Mouse (Mus musculus): ENCODE results near the gene Asb10. TPM values are rescaled to one million over a fixed set of nuclear protein-coding genes. Genes with fewer than 3 reads are reported as not detected.

The Asb10 gene
- total RNA-seq, 2 experiments from 2014 or later, result 2.6 to 3.0 TPM

DNA sequence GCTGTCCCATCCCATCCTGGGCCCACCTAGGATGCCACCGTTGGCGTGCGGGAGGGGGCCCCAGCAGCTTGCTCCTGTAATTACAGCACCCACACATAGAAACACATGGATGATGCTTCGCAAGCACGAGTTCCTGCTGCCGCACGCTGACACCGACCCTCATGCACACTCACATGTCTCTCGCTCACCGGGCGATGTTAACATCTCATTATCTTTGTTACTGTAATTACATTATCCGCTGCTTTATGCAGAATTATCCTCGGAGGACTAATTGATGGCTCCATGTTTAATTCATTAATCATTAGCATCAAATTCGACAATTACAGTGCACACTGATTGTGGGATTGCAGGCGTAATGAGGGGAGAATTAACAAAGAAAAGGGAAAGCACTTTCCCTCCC is 45.8 kb downstream of the Asb10 start:
- no peak for DNase-seq (ENCODE audit: low spot score in 2 of 2)

DNA sequence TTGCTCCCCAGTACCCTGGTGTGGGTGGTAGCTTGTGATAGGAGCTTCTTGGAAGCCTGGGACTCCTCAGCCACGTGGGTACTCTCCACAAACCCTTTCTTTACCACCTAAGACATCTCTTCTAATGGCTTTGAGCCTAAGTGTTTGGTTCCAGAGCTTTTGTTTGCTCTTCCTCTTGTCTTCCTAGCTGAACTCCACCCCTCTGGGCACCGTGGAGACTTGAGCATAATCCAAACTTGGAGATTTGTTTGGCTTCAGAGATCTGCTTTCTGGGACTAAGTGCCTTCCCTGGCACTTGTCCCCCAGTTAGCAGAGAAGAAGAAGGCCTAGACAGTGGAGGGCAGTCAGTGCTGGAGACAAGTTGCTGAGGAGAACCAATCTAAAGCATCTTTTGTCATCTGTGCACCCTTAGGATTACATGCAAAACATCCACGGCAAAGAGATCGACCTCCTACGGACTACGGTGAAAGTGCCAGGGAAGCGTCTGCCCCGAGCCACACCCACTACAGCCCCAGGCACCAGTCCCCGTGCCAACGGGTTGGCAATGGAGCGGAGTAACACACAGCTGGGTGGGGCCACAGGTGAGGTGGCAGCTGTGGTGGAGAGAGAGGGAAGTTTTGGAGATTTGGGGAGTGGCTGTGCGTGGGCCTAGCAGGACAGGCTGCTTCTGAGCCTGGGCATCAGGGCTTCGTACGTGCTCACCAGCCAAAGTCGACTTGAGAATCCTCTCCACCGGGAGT is 48.1 kb downstream of the Asb10 start:
- DNase-seq (ENCODE audit: low spot score in 2 of 2), result no peak

GRCm38 (mm10) chr5:24490413-24490920 is 50.3 kb downstream of the Asb10 start:
- no peak for DNase-seq (ENCODE audit: low spot score in 2 of 2)

DNA sequence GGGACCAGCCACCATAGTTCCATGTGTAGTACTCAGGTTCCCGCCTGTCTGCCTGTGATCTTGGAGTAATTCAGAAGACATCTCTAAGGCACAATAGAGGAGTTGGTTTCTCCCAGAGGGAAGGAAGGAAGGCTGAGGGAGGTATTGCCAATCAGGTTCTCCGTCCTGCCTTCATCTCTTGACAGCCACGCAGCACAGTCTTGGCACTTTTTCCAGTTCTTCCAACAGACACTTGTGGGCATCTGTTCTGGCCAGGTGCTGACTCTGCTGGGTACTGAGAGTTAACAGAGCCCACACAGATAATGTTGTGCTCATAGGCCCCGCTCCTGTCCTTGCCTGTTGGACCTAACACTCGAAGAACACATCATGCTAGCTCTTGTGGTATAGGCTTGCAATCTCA is 54.0 kb downstream of the Asb10 start:
- no peak for DNase-seq (ENCODE audit: low spot score in 2 of 2)

DNA sequence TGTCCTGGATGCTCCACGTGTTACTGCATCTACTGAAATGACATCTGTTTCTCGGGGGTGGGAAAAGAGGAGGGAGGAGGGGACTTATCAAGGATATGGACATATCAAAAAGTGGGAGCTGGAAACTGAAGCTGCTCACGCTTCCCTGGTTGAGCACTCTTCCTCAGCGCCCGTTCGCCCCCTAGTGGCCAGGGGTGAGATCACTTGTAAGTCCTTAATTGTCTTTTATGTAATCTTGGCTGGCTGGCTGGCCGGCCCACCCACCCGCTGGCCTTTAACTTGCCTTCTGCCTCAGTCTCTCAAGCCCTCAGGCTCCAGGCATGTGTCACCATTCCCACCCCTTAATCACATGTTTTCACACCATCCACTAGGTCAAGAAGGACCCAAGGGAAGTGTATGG is 54.7 kb downstream of the Asb10 start:
- peak; percentile 59 to 71 for DNase-seq (ENCODE audit: low spot score in 2 of 2)

- DNase-seq (ENCODE audit: low spot score in 2 of 2), result no peak
Observed at GRCm38 (mm10) chr5:24484963-24485362, 55.8 kb downstream of the Asb10 start.

- peak in 1 of 2 experiments; percentile 35 for DNase-seq (ENCODE audit: low spot score in 2 of 2)
Observed at GRCm38 (mm10) chr5:24483326-24483725, 57.5 kb downstream of the Asb10 start.

Other genes with a start within 250 kb of the Asb10 start
- 10 to 100 TPM; 38.6 to 42.4 TPM for gene Kcnh2, start 189.4 kb downstream of the Asb10 start, total RNA-seq (2021)
- 10 to 100 TPM; 11.5 to 12.3 TPM for gene Nos3, start 176.2 kb downstream of the Asb10 start, total RNA-seq (2021)
- under 1 TPM; 0.42 to 0.62 TPM for gene Atg9b, start 148.8 kb downstream of the Asb10 start, total RNA-seq (2021)
- 10 to 100 TPM; 73.9 to 84.8 TPM for gene Abcb8, start 147.3 kb downstream of the Asb10 start, total RNA-seq (2021)
- gene Asic3, start 127.6 kb downstream of the Asb10 start, total RNA-seq (2021), result under 1 TPM; 0.20 to 0.22 TPM
- gene Cdk5, start 117.4 kb downstream of the Asb10 start, total RNA-seq (2021), result 10 to 100 TPM; 42.6 to 43.9 TPM
- gene Slc4a2, start 117.1 kb downstream of the Asb10 start, total RNA-seq (2021), result 10 to 100 TPM; 60.8 to 70.1 TPM
- gene Fastk, start 95.7 kb downstream of the Asb10 start, total RNA-seq (2021), result 100 to 1,000 TPM; 108 to 127 TPM
- gene Tmub1, start 93.1 kb downstream of the Asb10 start, total RNA-seq (2021), result 10 to 100 TPM; 11.1 to 11.3 TPM
- 10 to 100 TPM; 88.4 to 89.2 TPM for gene Agap3, start 88.8 kb downstream of the Asb10 start, total RNA-seq (2021)
- gene Gbx1, start 13.8 kb downstream of the Asb10 start, total RNA-seq (2021), result under 1 TPM in 1 of 2 experiments, not detected in 1; 0.11 TPM
- gene 4931409K22Rik, start 15.8 kb upstream of the Asb10 start, total RNA-seq (2021), result under 1 TPM in 1 of 2 experiments, not detected in 1; 0.11 TPM
- gene Abcf2, start 36.5 kb upstream of the Asb10 start, total RNA-seq (2021), result 10 to 100 TPM; 54.7 to 59.8 TPM
- gene Chpf2, start 45.8 kb upstream of the Asb10 start, total RNA-seq (2021), result 10 to 100 TPM; 59.1 to 68.4 TPM
- gene Smarcd3, start 83.4 kb upstream of the Asb10 start, total RNA-seq (2021), result 10 to 100 TPM; 27.9 to 30.6 TPM
- 10 to 100 TPM; 59.7 to 61.7 TPM for gene Nub1, start 144.6 kb upstream of the Asb10 start, total RNA-seq (2021)
- 1 to 10 TPM; 6.2 to 9.6 TPM for gene Wdr86, start 189.7 kb upstream of the Asb10 start, total RNA-seq (2021)
- 1 to 10 TPM; 6.0 to 6.2 TPM for gene Crygn, start 217.0 kb upstream of the Asb10 start, total RNA-seq (2021)